Mouse (Mus musculus) layer of hippocampus, postnatal 10 days (tissue): ENCODE data around the gene Jmjd1c. TPM values are rescaled to one million over a fixed set of nuclear protein-coding genes. Genes with fewer than 3 reads are reported as not detected.

Experiments used
- DNase-seq, 2 experiments: peaks; one replicate each; pipeline ENCODE4 v3.0.0; 2021; ENCODE audit warnings: low spot score in 2 of 2
- total RNA-seq, 2 experiments: library from RNA; stranded (reverse); gene quantifications; 2 replicates each; pipeline ENCODE4 v1.2.3; 2021

The Jmjd1c gene
- total RNA-seq, 2 experiments from 2014 or later = 99.4 to 116 TPM

DNA sequence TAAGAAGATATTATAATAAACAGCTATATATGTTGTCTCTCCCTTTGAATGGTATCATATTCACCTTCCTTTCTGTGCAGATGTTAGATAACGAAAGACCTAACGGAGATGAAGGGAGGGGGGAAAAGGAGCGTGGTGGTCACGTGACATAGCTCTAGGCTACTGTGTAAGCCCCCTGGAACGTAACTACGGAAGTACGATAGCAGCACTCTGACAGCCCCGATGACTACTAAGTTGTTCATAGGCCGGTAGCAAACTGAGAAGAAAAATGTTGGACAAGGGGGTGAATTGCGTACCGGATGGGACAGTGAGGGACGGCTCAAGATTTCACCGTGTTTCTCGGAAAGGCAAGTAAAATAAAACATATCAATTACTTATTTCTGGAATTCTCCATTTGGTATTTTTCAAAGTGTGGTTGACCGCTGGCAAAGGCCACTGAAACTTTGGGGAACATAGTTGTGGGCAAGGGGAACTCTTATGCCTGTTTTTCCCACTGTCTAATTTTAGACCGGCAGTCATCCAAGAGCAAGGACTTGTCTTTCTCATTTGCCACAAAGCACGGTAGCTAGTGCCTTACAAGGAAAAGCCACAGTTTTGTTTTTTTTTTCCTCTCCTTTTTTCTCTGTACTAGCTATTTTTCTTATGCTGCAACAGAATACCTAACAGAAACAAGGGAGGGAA lies 201.4 kb downstream of the Jmjd1c start:
- no peak for DNase-seq

DNA sequence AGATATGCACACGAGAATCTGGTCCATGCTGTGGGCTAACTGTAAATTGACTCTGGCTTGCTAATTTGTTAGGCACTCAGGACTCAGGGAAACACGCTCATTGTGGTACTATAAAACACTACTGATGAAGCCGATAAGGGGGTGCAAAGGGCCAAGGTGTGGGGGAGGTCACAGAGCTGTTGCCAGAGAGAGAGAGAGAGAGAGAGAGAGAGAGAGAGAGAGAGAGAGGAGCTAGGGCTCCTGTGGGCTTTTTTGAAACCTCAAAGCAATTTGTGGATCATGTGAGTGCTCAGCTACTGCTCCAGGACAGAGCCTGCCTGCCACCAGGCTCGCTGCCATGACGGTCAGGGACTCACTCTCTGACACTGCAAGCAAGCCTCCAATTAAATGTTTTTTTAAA lies 202.9 kb downstream of the Jmjd1c start:
- DNase-seq = no peak

DNA sequence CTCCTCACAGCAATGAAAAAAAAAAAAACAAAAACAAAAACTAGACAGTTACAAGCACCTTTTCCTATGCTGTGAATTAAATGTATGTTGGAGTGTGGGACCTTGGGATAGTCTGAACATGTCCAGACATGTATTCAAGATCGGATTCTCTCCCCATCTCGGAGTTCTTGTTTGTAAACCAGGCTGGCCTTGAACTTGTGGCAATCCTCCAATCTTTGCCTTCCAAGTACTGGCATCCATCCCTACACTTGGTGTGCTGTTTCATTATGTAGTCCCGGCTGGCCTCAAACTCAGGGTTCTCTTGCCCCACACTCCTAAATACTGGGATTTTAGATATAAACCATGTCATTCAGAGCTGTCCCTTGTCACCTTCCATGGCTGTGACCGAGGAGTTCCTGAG lies 203.4 kb downstream of the Jmjd1c start:
- no peak for DNase-seq

DNA sequence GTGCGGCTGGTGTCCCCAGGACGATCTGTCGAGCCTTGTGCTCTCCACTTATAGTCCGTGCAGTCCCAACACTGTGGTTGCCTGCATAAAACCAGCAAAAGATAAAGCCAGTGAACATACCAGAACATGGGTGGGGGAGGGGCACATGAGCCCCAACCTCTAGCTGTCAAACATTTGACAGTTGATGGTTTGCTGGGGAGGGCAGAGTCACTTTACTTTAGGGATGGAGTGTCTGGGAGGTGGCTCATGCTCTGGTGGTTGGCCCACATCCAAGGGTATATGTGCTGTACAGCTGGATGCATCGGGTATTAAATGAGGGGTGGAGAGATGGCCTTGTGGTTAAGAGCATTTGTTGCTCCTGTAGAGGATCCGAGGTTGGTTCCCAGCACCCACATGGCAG lies 205.1 kb downstream of the Jmjd1c start:
- no peak for DNase-seq

DNA sequence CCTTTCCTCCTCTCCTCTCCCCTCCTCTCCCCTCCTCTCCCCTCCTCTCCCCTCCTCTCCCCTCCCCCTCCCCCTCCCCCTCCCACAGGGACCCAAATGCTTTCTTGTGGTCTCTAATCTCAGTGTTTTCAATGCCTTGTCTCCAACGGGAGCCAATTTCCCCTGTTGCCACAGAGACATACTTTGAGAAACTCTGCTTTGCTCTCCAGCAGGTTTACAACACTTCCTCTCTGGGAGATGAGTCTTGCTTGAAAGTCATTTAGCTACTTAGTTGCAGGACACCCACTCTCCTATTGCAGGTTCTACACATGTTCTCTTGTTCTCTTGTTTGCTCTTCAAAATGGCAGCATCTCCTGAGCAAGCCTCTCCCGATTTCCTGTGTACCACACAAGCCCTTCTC lies 206.4 kb downstream of the Jmjd1c start:
- DNase-seq = no peak

Other genes with a start within 250 kb of the Jmjd1c start
- gene Reep3, start 820 bp downstream of the Jmjd1c start, total RNA-seq = 10 to 100 TPM; 31.6 to 33.9 TPM
- 10 to 100 TPM; 14.8 to 16.6 TPM for gene Nrbf2, start 189.2 kb downstream of the Jmjd1c start, total RNA-seq